Mouse (Mus musculus) mouse trophoblast stem cell (cell line): ENCODE data around the gene Slc25a25.

Experiments
- in situ Hi-C, 2 experiments: fragments of 300-500 bp; cut with MseI, MboI; formaldehyde crosslinking; loops; 2 replicates in 1 of 2; 3 replicates in 1 of 2; pipeline ENCODE4 v1.15.1; 2025

Slc25a25 gene

GRCm38 (mm10) chr2:32429215-32429891, 21.9 kb downstream of the Slc25a25 start:
- in situ Hi-C loops: no loop called here

GRCm38 (mm10) chr2:32428262-32428722, 23.0 kb downstream of the Slc25a25 start:
- in situ Hi-C loops: no loop called here

- in situ Hi-C loops: no loop called here
Measured at GRCm38 (mm10) chr2:32427720-32428119, 23.5 kb downstream of the Slc25a25 start.

- in situ Hi-C loops: no loop called here
Measured at GRCm38 (mm10) chr2:32426141-32426540, 25.1 kb downstream of the Slc25a25 start.

- in situ Hi-C loops: no loop called here
Measured at GRCm38 (mm10) chr2:32425568-32425967, 25.7 kb downstream of the Slc25a25 start.

GRCm38 (mm10) chr2:32424796-32425195, 26.4 kb downstream of the Slc25a25 start:
- in situ Hi-C loops: no loop called here

GRCm38 (mm10) chr2:32423481-32424331, 27.5 kb downstream of the Slc25a25 start:
- in situ Hi-C loops: no loop called here

- in situ Hi-C loops: no loop called here
Measured at GRCm38 (mm10) chr2:32421851-32422251, 29.4 kb downstream of the Slc25a25 start.

- in situ Hi-C loops: no loop called here
Measured at GRCm38 (mm10) chr2:32420647-32421046, 30.6 kb downstream of the Slc25a25 start.

GRCm38 (mm10) chr2:32420066-32420608, 31.1 kb downstream of the Slc25a25 start:
- in situ Hi-C loops: no loop called here

GRCm38 (mm10) chr2:32419359-32419758, 31.9 kb downstream of the Slc25a25 start:
- in situ Hi-C loops: no loop called here

- in situ Hi-C loops: no loop called here
Measured at GRCm38 (mm10) chr2:32418430-32419151, 32.7 kb downstream of the Slc25a25 start.

- in situ Hi-C loops: no loop called here
Measured at GRCm38 (mm10) chr2:32417486-32417885, 33.8 kb downstream of the Slc25a25 start.

- in situ Hi-C loops: no loop called here
Measured at GRCm38 (mm10) chr2:32416556-32416955, 34.7 kb downstream of the Slc25a25 start.

- in situ Hi-C loops: no loop called here
Measured at GRCm38 (mm10) chr2:32415801-32416200, 35.4 kb downstream of the Slc25a25 start.

GRCm38 (mm10) chr2:32413936-32414335, 37.3 kb downstream of the Slc25a25 start:
- in situ Hi-C loops: no loop called here

GRCm38 (mm10) chr2:32412742-32413531, 38.3 kb downstream of the Slc25a25 start:
- in situ Hi-C loops: no loop called here

- in situ Hi-C loops: no loop called here
Measured at GRCm38 (mm10) chr2:32411407-32411806, 39.8 kb downstream of the Slc25a25 start.

- in situ Hi-C loops: no loop called here
Measured at GRCm38 (mm10) chr2:32408429-32409424, 42.5 kb downstream of the Slc25a25 start.
